Mouse (Mus musculus) embryo, embryonic 10.5 days (tissue): Measurements from ENCODE around the gene Sema5a.

ENCODE experiments used
- DNase-seq: peaks from one replicate; pipeline ENCODE4 v3.0.0-alpha.2; 2015; ENCODE audit warnings: low spot score

The Sema5a gene

DNA sequence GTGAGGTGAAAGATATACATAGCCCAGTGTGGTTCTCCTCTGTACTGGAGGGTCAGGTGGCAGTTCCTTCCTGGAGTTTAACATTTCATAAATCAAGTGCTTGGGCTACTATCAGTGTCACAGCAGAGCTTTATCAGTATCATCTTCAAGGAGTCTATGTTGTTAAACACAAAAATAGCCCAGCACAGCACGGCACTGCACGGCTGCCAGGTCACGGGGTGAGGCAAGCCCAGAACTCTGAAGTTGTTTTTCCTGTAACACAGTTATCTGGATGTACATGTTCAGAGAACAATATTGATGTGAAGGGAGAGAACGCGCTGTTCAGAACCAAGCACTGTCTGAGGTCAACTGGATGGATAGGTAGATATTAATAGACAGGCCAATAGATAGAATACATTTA lies 112.2 kb downstream of the Sema5a start:
- DNase-seq = no peak

DNA sequence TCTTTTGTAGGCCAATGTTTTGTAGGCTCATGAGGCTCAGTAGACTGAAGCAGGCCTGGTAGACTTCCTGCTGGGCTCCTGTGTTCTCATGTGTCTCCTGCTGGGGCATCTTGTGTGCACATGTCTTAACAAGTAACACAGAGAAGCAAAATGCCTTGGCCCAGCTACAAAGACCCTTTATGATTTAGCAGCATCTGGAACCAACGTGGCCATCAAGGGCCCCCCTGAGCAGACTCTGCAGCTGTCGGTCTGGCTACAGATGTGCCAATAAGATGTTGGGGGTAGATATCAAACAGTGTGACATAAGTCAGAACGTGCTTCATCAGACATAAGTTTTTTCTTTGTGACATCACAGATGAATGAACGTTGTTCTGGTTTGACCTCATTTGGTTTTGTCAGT lies 123.2 kb downstream of the Sema5a start:
- peak; percentile 27 for DNase-seq

DNA sequence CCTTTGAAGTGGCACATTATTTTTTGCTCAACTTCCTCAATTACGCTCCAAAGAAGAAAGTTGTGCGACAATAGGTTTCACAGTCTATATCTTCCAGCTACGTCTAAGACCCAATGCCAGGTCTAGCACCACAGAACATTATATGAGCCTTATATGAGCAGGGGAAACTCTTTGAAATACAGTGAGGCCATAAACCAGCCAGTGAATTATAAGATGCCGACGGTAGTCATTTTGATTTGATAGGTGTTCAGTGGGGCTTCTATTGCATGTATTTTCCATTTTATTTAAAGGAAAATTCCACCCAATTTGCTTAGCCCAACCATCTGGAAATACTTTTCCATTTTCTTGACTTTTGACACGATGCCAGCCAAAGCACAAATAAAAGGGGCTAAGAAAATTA lies 126.3 kb downstream of the Sema5a start:
- no peak for DNase-seq

DNA sequence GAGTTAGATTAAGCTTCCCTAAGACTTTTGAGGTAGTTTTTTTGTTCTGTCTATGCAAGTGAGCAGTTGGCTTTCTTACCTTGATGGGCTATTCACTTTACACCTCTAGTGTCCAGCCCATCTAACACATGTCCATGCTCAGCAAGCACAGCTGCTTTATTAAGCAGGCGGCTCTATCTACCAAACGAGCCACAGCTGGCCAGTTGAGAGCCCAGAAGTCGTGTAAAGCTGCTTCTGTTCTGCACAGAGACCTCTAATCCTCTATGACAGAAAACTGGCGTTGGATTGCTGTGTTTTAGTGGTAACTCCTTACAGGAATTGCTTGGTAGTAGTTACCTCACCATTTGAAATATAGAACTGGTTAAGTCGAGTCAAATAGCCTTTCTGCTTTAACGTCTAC lies 126.8 kb downstream of the Sema5a start:
- peak; percentile 11 for DNase-seq

DNA sequence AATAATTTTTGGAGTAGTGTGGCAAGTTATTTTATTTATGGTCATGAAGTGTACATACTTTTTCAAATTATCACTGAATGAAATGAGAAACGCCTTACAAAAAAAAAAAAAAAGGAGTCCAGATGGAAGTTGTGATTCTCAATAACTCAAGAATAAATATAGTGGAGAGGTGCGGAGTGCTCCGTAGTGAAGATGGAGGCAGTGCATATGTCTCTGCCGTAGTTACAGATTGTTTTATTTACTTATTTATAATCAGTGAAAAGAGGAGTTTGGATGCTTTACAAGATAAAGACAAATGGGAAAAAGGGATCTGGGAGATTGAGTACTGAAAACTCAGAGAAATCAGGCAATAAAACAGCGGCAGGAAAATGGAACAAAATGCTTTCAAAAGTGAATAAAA lies 131.7 kb downstream of the Sema5a start:
- DNase-seq = no peak

DNA sequence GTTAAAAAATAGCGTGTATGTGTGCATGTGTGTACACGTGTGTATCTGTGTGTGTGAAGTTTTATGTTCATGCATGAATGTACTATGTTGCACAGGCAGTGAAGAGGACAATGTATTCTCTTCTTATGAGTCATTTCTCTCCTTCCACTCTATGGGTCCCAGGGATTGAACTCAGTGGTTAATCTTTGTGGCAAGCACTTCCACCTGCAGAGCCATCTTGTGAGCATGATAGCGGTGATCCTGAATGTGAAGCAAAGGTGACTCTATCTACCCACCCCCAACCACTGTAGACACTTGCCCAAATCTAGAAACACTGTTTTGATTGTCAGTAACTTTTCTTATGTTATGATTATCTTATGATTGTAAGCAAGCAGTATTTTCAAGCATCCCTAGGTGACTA lies 133.2 kb downstream of the Sema5a start:
- no peak for DNase-seq

DNA sequence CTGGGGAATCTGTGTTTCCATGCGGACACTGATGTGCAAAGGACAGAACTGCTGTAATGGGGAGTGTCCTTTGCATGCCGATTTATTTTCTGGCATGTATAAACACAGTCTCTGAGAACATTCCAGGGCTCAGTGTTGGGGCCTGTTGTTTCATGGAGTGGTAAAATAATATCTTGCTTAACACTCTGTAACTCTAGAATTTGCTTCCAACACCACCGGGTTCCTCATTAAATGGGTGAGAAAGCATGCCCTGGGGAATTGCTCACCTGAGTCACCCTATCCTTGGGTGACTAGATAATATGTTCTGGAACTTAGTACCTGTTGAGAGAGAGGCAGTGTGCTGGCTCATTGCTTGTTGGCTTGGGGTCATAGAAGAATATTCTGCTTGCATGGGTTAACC lies 135.7 kb downstream of the Sema5a start:
- DNase-seq = no peak

DNA sequence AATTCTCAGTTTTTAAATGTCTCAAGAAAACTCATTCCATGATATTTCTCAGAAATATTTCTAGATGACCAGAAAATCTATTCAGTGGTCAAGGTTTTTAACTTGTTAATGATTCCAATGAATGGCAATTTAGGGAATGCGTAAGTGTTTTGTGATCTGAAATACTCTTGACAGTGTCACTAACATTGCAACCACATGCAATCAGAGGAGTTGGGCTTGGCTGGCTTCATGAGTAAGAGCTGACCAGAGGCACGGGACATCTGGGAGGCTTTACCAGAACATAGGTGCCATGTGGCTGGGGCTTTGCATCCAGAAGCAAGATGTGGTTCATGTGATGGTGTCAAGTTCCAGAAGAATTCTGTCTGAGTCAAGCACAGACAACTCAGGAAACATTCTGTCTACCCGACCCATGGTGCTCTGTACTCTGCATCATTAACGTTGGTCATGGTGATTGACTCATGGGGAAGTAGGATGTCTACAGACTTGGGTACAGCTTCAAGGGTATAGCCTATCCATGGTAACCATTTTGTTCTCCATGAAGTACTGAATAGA lies 138.4 kb downstream of the Sema5a start:
- no peak for DNase-seq

DNA sequence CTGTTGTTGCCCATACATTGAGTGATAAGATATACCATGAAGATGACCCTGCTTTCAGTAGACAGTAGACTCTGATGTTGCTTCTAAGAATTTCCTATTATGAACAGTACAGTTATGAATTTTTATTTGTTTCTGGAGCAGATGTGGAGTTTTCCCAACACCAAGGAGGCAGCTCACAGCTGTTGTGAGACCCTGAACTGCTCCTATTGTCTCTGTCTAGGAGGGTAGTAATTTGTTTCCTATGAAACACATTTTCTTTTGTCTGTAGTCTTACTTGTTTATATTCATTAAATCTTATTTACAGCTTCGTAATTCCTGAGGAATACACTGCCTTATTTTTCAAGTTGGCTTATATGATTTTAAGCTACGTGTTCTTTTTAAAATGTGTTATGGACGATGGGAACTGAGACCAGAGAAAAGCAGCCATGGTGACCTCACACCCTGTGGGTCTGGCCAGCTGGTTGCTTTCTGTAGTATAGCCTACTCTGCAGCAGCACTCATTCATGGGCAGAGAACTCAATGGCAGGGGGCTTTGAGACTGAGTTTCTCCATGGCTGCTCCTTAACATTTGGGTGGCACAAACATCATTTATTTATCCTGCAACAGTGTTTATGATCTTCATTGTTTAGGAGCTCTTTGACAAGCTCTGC lies 151.8 kb downstream of the Sema5a start:
- DNase-seq = no peak

DNA sequence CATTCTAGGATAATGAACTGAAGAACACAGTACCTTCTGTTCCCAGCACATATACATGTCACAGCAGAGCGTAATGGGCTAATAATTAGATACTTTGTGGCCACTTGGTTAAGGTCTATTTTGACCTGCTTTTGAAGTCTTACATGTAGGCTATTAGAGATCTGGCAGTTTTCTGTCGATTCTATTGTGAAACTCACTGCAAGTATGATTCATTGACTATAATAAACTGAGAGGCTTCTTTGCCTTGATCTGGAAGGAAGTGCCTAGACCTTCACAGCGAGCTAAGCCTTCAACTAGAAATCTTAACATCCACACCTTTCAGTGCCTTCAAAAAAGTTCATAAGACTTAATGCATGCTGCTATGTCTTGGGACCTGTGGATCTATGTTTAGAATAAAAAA lies 152.5 kb downstream of the Sema5a start:
- no peak for DNase-seq

DNA sequence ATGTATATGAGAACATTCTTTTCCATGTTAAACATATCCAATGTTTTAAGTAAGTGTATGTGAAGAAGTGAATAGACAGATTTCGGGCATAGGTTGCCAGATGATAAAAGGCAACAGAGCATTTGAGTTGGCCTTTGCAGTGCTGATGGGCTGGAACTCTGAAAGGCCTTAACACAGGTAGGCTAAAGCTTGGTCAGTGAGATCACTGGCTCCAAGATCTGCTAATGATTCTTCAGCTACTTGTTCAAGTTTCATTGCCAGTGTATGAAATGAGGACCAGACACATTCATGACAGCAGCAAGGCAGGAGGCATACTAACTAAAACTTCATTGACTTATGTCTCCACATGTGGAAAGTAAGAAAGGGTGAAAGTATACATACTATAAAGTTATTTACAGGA lies 154.1 kb downstream of the Sema5a start:
- DNase-seq = no peak

DNA sequence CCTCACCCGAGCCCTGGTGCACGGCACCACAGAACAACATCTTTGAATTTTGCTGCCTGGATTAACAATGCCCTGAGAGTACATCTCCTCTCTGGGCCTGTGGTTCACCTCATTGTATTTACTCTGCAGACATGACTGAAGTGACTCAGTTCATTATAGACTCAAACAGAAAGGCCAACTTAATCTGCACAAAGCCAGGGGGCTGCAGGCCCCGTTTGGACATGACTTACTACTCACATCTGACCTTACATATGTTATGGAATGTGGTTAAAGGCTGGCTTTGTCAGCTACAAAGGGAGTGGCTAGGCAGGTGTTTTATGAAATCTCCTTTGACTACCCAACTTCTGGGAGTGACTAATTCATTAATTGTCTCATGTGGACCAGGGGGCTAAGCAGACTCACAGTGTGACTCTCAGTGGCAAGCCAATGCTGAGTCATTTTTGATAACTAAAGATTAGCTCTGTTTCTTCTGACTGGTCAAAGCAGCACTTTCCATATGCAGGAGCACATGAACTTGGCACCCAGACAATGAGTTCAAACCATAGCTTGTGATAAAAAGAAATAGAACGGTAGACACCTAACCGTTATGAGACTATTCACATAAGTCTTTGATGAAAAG lies 157.4 kb downstream of the Sema5a start:
- no peak for DNase-seq

DNA sequence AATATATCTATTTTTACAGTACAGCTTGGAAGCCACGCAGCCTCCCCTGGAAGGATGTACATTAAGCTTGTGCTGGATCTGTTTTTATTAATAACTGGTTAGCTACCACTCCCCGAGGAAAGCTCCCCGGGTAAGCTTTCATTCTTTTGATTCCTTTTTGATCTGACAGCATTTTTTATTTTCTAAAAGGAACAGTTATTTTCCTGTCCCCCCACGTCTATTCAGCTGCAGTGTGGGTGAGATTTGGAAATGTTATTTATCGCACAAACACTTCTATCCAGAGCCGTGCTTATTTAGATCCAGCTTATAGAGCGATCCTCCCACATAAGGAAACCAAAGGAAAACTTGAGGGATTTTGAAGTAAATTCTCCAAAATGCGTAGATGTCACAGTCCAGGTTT lies 158.7 kb downstream of the Sema5a start:
- DNase-seq = no peak

DNA sequence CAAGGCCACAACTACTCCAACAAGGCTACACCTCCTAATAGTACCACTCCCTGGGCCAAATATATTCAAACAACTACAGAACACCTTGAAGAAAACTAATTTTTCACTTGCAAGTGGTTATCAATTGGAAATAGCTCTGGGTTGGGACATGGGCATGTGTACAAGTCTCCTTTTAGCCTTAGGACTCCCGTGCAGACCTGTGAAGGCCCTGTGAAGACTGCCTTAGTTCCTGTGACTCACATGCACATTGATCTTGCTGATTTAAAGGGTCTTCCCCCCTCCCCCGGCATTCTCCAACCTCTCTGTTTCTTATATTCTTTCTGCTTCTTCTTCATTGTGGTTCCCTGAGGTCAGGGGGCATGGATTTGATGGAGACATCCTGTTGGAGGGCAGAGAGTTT lies 161.8 kb downstream of the Sema5a start:
- DNase-seq = no peak

DNA sequence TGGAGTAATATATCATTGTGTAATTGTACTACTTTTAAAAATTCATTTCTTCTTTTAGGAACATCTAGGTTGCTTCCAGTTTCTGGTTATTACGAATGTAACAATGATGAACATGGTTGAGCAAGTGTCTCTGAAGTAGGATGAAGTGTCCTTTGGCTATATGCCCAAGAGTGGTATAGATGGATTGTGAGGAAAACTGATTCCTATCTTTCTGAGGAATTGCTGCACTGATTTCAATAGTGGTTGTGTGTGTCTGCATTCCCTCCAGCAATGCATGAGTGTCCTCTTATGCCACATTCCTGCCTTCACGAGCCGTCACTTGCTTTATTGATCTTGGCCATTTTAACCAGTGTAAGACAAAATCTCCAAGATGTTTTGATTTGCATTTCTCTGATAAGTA lies 163.2 kb downstream of the Sema5a start:
- DNase-seq = no peak

DNA sequence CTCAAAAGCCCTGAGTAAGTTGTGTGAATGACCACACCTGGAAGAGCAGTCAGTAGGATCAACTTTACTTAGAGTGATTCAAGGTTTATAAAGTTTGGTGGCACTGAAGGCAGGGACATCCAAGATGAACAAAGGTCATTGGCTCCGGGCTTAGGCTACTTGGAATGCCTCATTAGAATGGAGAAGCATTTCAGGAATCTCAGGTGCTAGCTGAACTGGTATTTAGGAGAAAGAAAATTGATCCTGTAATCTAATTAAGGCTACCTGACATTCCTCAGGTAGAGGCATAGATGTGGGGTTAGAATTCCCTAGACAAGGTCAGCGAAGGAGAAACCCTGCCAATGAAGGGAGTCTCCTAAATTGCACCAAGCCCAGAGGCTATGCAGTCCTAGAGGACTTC lies 171.7 kb downstream of the Sema5a start:
- DNase-seq = no peak

DNA sequence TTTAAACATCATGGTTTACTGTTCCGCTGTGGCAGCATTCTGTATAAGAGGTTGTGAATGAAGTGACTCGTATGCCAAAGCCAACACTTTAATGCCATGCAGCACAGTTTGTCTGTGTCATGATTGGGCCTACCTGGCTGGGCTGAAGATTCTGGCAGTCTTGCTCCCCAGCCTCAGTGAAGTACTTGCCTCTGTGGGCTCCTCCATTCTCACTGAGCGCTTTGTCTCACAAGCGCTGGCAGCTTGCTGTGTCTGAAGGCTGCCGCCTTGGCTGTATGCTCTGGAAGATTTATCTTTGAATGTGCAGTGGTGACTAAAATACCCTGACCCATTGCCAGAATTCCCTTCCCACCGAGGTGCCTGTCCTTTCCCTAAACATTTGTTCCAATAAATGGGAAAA lies 178.0 kb downstream of the Sema5a start:
- DNase-seq = no peak

DNA sequence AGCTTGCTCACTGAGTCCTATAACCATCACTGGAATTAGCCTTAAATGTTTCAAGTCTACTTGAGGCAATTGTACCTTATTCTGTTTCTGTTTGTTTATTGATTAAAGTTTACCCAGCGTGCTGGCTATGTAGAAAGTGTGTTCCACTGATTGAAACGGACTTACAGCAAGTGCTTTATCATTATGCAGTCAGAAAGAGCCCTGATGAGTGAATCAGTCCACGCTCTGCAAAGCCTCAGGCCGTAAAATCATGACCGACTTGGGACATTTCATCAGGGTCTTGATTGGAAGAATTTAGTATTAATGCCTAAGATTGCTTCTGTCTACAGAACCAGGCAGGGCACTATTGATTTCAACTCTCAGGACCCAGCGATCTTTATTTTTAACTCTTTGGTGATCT lies 178.5 kb downstream of the Sema5a start:
- no peak for DNase-seq

DNA sequence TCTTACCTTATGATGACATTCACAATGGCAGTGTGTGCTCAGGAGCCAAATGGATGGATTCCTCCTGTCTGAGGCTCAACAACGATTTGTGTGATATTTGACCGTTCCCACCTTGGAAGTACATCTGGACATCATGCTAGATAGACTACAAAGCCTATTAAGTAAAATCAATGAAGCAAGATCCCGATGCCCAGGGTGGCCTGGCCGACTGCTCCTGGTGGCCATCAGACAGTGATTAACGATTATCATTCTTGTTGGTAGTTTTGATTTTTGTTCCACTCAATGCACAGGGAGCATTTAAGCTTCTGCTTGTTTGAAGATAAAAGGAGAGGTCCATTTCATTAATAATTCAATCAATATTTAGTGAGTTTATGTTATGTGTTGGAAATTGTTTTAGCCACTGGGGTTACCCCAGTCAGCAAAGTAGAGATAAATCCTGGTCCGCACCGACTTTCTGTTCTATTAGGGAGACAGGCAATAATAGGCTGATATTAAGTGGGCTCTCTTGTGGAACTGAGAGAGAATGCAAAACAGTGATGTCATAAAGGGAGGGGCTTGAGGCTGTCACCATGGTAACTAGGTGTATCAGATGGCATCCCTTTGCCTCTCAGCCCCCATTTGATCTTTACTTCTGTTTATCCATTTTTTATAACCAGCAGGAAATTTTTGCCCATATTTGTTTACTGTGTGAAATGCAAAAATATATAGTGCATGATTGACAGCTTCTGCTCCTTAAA lies 182.7 kb downstream of the Sema5a start:
- no peak for DNase-seq

DNA sequence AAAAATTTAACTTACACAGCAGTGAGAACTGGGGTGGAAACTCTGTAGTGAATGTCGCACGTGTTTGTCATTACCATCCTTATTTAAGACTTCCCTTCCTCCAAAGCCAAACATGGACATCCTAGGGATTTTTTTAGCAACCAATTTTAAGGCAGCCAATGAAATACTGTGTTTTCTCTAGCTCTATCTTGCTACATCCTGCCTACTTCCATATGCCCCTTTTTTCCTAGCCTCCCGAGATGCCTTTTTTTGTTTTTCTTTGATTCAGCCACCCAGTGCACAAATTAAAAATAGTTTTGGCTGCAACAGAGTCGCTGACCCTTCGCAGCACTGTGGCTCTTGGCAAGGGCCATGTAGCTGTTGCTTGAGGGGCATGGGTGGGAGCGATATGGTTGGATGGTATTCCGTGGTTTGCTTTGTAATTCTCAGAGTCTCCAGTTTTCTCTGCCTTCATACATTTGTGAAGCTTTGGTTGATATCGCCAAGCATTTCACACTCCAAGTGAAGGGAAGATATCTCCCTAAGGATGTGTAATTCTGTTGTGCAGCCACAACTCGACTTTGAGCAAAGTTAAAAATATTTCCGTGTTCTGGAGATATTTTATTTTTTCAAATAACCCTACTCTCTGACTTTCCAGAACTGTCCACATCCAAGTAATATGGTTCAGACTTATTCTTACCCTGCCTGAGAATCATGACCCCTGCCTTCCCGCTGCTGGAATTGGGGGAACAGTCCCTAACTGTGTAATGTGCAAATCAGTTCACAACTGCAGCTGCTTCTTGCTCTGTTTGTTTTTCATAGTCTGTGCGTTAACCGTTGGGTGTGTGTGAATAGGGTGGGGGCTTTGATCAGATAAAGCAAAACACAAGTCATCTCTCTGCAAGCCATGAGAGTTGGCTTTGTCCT lies 188.6 kb downstream of the Sema5a start:
- peak; percentile 64 for DNase-seq

DNA sequence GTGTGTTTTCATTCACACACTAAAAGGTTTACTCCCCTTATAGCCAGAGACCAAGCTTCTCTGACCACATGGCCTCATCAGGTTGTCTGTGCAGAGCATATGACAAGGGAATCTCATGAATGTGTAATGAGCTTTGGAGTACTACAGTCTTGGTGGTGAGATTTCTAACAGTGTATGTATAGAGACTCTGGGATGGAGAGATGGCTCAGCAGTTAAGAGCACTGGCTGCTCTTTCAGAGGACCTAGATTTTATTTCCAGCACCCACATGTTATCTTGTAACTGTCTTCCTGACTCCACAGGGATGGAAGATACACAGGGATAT lies 189.2 kb downstream of the Sema5a start:
- no peak for DNase-seq

DNA sequence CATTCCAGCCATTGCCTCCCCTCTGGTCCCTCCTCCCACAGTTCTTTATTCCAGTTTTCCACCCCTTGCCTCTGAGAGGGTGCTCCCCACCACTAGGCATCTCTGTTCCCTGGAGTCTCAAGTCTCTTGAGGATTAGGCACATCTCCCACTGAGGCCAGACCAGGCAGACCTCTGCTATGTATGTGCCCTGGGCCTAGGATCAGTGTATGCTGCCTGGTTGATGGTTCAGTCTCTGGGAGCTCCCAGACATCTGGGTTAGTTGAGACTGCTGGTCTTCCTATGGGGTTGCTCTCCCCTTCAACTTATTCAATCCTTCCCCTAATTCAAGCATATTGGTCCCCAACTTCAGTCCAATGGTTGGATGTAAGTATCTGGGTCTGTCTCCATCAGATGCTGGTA lies 189.7 kb downstream of the Sema5a start:
- no peak for DNase-seq
